Mouse (Mus musculus) cerebellum, postnatal 36 days (tissue): Measurements from ENCODE around the gene Fhad1.

ENCODE experiments used
- DNase-seq, 2 experiments: peaks; one replicate each; pipeline ENCODE4 v3.0.0; 2021 to 2022; ENCODE audit warnings: mixed read lengths in 2 of 2

Fhad1 gene

DNA sequence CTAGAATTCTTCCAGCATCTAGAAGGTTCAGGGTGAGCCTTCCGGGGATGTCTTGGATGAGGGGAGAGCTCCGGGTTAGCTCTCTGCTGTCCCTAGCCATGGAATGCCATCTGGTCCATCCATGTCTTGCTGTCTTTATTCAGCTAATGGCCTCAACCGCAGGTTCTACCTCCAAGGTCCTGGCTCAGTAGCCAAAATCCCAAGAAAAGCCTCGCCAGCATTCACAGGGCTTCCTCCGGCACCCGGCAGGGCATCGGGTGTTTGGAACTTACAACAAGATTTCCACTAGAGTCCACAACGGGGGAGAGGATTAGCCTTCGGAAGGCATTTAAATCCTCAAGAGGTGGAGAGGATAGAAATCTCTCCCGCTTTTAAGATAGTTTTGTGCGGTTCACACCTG is 84.9 kb downstream of the Fhad1 start:
- peak; percentile 23 to 33 for DNase-seq

DNA sequence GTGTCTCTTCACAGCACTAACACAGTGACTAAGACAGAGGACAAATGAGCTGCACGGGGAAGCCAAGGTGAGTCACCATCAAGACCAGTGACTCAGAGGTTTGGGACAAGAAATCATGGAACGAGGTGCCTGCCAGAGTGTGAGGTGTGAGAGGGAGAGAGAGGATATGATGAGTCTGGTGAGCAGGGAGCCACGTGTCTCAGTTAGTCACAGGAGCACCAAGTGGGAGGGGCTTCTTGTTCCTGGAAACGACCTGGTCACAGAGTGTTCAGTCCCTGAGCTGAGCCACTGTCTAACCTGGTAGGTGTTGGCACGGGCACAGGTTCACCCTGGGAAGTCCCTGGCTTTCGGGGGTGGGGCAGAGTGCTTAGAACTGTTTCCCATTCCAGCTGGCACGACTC is 86.0 kb downstream of the Fhad1 start:
- DNase-seq, result peak; percentile 48 to 53

DNA sequence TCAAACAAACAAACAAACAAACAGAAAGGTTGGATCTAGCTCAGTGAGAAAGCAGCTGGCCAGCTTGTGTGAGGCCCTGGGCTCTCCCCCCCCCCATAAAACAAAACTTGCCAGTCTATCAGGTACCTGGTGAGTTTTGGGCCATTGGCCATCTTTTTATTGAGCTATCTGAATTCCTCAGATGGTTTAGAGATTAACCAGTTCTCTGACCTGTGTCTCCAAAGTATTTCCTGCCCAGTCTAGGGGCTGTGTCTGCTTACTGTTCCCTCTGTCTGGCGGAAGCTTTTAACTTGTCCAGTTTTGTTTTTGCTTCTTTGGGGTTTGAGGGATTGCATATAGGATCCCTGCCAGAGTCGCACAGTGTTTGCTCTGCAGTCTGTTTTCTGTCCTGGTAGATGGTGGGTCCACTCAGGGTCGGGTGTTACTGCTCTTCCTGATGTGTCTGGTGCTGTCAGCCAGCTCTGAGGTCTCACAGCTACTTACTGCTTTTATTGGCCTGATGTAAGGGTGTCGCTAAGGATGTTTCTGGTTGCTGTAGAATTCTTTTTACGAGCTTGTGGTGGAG is 89.0 kb downstream of the Fhad1 start:
- DNase-seq, result no peak

DNA sequence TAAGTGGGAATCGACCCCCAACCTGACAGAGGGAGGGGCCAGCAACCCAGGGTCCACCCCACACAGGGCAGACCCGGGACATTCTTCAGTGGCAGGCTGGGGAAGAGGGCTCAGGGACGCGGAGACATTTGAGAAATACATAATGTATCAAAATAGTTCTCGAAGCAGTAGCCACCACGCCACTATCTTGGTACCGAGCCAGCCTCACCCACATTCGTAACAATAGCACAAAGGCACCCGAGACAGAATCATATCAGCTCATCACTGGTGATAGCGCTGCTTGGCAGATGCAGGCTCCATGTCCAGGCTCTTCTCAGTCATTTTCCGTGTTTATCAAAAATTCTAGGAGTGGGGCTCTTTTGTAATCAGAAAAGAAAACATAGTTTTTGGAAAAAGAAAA is 90.9 kb downstream of the Fhad1 start:
- no peak for DNase-seq

DNA sequence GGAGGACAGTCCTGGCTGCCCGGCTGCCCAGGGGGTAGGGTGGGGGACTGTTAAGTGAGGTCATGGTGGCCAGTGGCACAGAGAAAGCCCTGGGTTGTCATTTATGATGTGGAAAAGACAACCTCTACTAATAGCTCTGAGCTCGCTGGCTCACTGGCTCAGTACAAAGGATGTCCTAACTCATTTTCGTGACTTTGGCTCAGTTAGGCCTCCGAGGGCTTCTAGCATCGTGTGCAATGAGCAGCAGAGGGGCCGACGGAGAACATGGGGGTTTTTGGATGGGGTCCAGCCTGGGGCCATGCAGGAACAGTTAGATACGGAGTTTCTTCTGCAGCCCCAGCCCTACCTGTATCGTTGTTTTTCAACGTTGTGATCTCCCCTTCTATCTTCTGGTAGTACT is 94.5 kb downstream of the Fhad1 start:
- DNase-seq, result no peak

DNA sequence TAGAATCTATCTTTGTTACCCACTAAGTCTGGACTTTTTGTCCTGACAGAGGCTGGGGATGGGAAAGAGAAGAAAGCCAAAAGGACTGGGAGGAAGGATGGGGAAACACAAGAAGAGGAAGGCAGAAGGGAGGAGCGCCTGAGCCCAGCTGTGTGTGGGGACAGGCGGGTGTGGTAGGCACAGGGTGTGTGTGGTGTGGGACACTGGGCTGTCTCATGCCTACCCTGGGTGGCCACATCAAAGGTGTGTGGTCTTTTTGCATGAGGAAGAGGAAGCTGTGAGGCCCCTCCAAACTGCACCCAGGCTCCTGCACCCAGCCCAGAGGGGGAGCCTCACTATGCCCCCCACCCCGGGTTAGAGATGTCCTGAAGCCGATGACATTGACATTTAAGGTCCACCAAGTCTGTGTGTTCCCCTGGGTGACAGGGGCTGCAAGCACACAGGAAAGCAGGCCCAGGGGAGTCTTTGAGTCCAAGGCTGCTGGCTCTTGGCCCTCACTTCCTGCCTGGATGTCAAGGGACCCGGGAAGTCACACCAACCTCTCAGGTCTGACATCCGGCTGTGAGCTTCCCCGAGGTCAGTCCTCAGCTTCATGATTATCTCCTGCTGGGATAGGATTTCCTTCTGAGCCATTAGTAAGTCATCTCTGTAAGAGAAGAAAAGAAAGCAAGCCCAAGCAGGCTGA is 97.0 kb downstream of the Fhad1 start:
- DNase-seq, result no peak

DNA sequence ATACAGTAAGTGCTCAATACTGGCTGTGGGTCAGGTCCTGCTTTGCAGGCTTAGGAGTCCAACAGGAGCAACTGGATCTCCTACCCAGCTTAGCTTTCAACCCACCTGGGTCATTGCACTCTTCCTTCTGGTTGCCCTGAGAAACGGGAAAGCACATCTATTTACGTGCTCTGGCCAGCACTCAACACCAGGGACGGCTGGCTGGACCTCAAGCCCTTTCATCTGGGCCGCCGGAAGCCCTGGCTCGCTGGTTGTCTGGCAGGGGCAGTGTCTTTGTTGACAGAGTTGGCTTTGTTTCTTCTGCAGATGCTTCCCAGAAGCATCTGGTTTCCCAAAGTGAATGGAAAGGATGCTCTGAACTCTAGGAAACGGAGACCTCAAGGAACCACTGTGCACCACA is 100.8 kb downstream of the Fhad1 start:
- no peak for DNase-seq

DNA sequence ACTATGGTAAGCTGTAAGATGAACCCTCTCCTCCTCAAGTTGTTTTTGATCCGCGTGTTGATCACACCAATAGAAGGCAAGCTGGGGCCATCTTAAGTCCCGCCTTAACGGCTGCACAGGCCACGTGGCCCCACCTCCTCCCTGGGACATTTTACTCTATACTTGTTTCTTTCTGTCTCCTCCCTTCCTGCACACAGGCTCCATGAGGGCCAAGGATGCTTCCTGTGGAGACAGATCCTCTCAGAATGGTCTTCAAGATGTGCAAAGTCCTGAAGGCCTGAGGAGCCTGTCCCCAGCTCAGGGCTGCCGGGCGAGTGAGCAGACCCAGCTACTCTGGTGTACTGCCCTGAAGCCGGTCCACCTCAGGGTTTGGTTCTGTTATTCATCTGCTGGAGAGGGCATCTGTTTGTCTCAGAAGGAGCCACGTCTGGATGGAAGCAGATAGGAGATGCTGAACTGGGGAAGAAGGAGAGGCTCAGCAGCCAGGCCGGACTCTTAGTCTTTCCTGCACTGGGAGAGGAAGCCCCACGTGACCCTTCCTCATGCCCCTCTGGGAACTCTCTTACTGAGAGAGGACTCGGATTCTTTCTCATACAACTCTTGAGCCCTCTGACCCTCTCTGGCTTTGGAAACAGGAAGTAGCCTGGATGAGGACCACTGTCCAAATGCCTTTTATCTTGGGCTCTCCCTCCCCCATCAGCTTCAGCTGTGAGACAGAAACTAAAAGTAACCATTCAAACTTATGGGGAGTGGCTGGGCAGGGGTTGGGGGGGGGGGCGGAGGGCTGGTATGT is 101.5 kb downstream of the Fhad1 start:
- DNase-seq, result no peak

DNA sequence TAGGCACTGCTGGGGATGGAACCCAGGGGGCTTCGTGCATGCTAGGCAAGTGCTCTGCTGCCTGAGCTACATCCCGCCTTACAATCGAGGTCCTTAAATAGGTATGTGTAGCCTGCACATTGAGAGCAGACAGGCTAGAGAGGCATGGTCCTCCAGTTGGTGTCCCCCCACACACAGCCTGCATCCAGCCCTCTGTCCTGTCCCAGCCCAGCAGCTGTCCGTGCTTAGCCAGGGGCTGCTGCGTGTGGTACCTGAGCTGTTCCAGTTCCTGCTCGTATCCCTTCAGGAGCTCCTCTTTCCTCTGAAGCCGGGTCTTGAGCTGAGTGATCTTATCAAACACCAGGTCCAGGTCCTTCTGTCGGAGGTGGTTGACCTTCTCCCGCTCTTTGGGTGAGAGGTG is 110.2 kb downstream of the Fhad1 start:
- DNase-seq, result no peak

DNA sequence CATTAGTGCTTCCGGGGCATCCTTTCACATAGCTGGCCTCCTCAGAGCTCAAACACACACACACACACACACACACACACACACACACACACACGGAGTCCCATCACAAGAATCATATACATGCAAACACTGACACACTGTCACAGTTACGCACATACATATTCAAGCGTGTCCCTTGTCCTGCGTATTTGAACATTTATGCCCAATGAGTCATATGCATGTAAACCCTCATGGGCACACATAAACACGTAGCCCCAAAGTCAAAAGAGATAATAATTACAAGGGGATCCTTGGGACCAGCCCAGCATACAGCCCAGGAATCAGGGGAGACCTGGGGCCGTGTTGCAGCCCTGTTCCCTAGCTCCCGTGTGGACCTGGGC is 112.4 kb downstream of the Fhad1 start:
- DNase-seq, result no peak

DNA sequence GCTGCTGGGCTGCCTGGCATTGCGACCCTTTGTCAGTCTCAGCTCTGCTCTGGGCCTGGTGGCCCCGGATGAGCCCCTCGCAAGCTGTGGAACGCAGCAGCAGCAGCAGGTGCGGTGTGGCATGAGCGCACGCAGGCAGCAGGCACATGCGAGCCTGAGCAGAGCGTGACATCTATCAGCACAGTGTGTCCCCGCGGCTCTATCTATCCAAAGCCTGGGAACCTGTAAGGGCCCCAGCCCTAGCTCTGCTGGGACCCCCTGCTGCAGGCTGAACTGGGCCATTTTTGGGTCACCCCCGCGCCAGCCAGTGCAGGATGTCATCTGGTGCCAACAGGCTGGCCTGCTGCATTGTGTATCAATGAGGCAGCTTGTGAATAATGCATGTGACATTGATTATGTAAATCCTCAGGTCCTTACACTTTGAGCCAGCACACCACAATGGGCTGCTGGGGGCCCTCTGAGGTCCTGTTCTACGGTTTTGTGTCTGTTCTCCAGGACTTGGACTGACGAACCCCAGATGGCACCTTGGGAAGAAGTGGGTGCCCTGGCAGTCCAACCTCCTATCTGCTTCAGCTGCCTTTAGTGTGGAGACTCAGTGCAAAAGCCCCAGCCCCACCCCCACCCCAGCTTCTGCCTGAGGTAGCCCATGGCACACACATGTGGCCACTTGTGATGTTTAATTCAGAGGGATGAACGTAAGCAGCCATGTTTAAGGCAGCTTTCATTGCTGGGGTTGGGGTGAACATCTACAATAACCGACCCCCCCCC is 113.0 kb downstream of the Fhad1 start:
- no peak for DNase-seq

DNA sequence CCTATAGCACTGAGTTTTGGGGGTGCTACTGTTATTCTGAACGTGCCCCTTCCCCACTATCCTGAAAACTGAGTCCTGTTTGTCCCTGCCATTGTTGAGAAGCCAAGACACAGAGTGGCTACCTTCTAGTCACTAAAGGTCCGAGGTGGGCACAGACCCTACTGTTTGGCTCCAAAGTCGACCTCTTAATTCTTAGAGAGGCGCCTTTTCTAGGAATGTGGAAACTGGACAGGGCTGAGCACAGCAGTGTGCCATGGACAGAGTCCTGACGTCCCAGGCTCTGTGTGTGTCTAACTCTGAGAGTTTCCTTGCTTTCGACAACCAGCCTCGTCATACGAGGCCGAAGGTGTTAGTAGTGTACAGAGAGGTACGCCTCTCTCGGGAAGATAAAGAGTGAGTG is 114.5 kb downstream of the Fhad1 start:
- no peak for DNase-seq

DNA sequence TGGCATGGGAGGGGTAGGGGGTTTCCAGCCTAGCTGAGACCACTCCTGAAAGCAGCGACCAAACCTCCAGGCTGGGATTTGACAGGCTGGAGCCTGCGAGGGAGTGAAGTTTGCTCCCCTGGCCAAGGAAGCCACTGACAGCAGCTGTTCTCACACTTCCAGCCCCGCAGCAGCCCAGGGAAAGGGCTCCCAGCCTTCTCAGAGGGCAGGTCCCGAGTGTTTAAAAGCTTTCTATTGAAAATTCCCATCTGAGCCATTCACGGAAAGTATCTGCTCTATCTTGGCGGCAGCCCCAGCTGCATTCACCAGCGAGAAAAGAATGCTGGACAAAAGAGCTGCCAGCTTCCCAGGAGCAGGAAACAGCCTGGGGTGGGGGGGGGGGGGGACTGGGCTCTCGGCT is 114.9 kb downstream of the Fhad1 start:
- DNase-seq, result no peak

DNA sequence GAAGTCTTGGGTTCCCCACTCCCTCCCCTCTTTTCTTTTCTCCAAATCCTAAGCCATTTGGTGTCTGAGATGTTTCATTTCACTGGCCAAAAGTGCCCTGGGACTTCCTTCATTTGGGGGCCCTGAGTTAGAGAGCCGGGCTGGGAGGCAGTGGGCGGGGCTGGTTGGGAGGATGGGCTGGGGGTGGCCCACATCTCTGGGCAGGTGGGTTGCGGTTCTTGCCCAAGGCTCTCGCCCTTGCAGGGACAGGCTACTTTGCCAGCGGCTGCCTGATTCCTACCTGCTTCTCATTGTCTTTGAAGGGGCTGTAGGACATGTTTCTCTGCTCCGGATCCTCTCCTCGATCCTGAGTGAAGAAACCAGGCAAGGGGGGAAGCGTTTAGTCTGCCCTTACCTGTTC is 116.0 kb downstream of the Fhad1 start:
- DNase-seq, result no peak

DNA sequence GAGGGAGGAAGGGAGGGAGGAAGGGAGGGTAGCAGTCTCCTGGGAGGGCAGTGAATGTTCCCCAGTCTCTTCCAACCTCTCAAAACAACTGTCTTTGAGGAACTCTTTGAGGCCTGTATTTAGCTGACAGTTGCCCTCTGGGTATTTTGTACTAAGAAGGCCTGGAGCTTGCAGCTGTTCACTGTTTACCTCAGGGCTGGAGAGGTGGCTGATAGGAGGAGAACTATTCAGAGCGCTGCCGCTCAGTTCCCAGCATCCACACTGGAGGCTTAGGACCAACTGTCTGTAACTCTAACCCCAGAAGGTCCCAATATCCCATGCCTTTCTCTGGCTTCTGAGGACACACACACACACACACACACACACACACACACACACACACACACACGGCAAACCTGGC is 117.0 kb downstream of the Fhad1 start:
- DNase-seq, result no peak

DNA sequence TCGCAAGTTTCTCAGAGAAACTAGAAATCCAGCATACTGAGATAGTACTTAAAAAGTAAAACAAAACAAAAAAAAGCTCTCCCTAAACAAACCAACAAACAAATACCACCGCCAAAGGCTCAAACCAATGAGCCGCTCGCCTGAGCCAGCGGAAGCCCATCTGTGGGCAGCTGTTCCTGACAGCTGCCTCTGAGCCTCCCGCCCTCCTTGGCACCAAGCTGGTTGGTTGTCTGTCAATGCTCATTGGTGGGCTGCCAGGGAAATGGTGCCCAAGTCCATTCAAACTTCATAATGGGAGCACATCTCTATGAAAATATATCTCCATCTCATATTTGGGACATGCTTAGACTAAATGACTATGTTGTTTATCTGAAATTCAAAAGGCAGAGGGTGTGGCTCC is 117.7 kb downstream of the Fhad1 start:
- no peak for DNase-seq

DNA sequence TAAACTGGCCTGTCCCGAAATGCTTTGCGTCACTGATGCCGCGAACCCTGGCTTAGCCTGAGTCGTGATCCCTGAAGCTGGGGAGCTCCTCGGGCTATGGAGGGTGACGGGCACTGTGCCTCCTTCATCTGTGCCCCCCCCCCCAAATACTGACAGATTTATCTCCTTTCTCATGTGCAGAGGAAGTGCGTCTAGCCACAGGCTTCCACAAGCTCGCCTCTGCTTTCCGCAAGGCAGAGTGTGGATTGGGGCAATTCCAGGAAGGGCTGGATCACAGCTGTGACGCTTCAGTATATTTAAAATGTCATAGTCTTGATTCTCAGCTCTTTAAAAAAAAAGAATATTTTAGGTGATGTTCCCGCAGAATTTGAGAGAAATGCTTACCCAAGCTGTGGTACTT is 119.1 kb downstream of the Fhad1 start:
- DNase-seq, result no peak

DNA sequence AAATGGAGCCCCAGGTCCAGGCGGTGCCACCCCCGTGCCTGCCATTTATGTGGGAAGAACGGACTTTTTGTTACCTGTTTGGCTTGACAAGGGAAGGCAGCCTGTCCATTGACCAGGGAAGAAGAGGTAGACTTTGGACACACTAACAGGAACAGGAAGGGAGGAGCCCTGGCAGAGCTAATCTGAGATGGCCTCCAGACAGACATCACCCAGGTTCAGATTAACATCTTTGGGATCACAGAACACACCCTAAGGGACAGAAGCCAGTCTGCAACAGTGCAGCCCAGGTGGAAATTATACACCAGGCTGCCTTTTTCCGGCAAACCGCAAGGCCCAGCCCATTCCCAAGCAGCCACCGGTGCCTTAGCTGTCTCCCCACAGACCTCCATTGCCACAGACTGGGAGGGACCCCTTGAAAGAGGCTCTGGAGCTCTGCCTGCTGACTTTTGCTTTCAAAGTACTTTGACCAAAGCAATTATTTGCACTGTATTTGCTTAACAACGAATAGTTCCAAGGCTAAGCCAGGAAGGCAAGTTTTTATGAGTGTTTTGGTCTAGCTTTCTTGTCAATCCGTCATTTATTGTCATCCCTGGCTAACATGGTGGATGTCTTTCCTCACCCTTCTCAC is 121.6 kb downstream of the Fhad1 start:
- no peak for DNase-seq

DNA sequence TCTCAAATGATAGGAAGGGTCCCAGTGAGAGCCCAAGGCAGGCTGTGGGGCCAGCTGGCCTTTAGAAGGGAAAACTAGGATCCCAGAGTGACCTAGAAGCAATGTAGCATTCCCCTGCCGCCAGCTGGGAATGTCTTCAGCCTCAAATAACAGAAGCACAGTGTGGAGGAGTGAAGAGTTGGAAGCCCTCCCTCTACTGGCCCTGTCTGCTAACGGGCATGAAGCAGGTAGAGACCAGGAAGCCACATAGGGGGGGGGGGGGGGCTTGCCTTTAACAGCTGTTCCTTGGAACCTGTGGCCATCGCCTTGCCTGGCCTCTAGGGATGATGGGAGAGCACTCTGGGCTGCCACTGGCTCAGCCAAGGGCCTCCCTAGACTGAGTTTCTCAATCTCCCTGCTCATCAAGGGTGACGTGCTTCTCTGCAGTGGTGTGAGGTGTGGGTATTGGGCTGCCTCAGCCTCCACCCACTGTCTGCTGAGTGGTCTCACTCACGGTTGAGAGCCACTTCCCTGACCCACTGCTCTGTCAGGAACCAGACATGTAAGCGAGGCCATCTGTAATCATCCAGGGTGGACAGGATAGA is 128.4 kb downstream of the Fhad1 start:
- DNase-seq, result no peak

DNA sequence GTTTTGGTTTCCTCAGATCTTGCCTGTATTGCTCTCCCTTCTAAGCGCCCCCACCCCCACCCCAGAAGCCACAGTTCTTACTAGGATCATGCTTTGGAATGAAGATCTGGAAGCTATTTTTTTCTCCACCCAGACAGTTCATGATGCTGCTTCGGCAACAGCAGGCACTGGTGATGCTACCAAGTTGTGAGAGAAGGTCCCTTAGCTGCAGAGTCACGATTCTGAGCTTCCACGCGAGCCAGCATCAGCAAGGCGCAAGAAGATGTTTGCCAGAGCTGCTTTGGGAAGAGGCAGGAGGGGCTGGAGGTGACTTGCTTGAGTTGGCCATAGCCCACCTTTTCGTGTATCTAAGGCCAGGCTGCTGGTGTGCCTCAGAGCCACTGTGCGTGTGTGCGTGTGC is 129.4 kb downstream of the Fhad1 start:
- DNase-seq, result no peak

DNA sequence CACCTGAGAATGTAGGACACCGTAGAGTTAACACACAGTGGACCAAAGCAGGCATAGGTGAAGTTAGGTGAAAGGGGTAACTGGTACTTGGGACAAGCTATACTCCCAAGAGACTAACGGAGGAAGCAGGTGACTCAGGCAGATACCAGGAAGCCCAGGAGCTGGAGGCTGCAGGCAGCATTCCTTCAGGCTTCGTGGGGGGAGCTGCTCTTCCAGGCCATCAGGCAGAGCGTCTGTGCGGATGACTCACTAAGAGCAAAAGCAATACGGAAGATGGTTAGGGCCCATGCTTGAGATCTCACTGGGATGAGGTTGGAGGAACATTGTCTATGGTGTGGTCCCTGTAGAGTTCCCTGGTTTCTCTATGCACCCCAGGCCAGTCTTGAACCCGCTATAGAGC is 132.0 kb downstream of the Fhad1 start:
- DNase-seq, result no peak

DNA sequence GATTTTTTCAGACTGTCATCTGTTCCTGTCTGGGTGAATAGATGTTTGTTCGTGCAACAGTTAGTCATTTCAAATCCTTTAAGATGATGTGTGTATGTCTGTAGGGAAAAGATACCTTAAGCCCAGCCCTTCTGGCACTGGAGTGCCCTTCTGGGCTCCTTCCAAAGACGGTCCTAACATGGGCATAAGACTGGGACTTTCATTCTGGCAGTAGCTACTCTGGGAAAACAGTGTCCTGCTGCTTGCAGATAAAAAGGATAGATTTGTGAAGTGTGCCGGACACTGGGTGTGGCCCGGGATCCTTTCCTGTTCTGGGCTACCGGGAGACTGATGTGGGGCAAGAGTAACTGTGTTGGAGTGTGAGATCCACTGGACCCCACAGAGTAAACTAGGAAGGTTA is 132.9 kb downstream of the Fhad1 start:
- no peak for DNase-seq
